Mouse (Mus musculus) cerebellum, adult (tissue): ENCODE results near the gene Olfr606.
"Not testable (repeated sequence)": the region's sequence is repeated elsewhere in the genome, so short reads cannot be mapped to it uniquely, and the experiment has no call there.

Experiments used
- ATAC-seq: cut with Nextera tagmentation; 2 replicates; pipeline ENCODE4 v1.9.2; 2017; ENCODE audit warnings: mild to moderate bottlenecking, moderate library complexity, mixed read lengths; ENCODE audit not compliant: insufficient number of reproducible peaks, low FRiP score, low TSS enrichment

Olfr606 gene

DNA sequence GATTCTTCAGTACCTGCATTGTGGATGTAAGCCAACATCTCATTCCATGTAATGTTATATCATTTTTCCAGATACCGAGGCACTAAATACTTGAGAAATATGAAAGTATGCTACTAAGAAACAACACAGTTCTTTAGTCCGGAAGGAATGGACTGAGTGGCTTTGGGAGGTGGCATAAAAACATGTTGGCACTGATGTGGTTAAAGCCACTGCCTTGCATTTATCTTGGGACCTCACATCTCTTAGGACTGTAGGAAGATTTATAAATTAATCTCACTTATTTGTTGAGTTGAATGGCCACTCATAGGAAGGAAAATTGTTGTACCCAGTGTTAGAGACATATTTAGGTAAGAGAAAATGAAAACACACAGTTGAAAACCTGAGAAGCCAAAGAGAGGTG lies at the start of gene Olfr606:
Gene Olfr606 (plus strand): TSS at position 301 of the 400 bp plus-strand sequence.
- no peak for ATAC-seq

DNA sequence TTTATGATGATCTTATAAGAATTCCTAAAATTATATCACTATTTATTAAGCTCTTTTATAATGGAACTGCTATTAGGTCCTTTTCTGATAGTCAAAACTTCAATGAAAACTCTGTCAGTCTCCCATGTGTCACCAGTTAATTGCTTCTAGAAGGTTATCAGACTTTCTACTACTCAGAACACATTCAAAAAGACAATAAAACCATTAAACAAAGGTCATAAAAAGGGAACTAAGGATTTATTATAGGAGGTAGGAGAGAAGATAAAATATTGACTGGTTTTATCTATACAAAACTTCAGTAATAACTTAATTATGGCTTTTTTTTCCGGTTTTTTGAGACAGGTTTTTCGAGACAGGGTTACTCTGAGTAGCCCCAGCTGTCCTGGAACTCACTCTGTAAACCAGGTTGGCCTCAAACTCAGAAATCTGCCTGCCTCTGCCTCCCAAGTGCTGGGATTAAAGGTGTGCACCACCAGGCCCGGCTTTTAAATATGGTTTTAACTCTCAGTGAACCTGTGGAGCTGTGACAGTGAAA lies 42.3 kb upstream of the Olfr606 start:
- not testable (repeated sequence) for ATAC-seq

DNA sequence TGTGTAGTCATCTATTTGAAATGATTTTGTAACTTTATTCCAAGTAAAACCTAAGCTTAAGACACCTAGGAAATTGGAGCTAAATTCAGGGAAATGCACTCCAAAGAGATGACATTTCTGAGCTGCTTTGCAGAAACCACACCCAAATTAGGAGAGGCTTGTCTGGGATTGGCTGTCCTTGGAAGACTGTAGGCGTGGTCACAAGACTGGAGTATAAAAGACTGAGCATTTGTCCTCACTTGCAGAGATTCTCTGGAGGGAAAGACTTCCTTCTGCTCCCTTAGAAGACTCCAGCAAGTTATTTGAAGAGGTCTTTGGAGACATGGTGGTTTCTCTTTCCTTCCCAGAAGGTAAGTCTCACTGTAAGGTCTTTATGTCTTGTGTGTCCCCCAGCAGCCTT lies 34.1 kb upstream of the Olfr606 start, which contains the start of gene Usp17lc:
Gene Usp17lc (plus strand): TSS at position 301 of the 400 bp plus-strand sequence.
- not testable (repeated sequence) for ATAC-seq

DNA sequence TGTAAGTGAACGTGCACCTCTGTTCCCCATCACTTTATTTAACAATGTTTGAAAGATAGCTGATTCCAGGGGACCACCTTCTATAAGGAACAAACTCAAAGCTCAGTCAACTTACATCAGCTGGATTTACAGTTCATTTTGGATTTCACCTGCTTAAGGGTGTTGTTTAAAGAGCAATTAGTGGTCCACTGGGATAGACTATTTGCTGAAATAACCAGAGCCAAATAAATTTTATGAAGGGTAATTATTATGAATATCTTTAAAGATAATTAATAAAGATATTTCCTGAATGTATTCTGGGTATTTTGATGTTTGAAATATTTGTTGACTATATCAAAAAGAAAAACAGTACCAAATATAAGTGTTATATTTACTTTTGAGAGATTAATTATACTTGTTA lies 3.5 kb upstream of the Olfr606 start, which contains the start of gene Olfr605:
Gene Olfr605 (minus strand): TSS at position 101 of the 400 bp plus-strand sequence.
- no peak for ATAC-seq

DNA sequence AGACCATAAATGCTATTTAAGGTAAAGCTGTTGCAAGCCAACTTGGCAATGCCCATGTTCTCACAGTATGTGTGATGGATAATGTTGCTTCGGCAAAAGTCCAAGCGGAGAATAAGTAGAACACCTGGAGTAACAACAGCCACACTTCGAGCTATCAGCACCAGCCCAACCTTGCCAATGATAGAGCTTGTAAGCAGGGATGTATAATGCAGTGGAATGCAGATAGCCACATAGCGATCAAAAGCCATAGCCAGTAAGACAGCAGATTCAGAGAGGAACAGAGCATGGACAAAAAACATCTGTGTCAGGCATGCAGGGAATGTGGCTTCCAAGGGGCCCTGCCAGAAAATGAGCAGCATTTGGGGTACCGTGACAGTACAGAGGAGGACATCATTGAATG lies 11.7 kb downstream of the Olfr606 start:
- ATAC-seq: no peak

DNA sequence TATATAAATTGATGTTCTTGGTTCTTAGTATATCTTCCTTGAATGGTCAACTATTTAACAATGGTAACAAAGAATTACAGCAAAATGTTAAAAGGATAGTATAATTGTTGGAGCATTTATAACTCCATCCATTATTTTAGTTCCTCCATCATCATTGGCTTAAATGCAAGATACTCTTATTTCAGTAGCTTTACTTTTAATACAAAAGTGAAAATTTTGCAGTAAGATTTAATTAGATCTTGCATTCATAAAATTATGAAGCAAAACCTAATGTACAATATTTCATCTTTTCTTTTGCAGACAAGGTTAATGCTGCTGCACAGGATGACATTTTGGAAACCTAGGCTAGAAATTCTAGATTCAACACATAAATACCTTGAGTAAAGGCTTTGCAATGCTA lies 20.7 kb downstream of the Olfr606 start, which contains the start of gene Olfr608:
Gene Olfr608 (plus strand): TSS at position 301 of the 400 bp plus-strand sequence.
- no peak for ATAC-seq

DNA sequence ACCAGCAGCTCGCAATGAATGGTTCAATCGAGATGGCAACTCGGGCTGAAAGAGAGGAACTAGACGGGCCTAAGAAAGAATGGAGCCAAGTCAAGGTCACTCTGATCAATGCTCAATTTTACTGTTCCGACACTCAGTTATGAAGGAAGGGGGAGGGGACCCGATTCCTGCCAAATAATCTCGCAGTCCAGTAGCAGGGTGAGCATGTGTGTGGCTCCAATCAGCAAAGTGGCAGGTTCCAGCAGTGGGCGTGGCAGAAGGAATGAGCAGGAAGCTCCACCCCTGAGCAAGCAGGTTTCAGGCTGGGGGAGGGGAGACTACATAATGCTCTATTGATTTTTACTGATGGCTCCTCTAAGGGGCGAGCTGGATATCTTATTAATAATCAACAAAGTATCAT lies 28.3 kb downstream of the Olfr606 start:
- ATAC-seq: not testable (repeated sequence)

DNA sequence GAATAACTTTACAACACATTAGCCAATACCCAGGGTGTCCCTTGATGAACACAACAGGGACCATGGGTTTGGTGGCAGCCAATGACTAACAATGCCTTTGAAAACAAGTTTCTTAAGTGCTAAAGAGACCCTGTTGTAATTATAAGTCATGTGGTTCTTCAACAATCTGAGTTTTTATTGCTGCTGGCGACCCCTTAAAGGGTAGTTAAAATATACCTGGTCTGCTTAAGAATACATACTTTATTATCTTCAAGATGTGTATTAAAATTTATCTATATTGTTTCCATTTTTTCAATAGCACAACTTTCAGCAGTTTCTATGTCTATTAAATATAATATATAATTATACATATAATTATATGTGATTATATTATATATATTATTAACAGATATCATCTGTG lies 49.1 kb downstream of the Olfr606 start, which contains the start of gene Olfr609:
Gene Olfr609 (minus strand): TSS at position 101 of the 400 bp plus-strand sequence.
- ATAC-seq: no peak
